Mouse (Mus musculus): ENCODE data around the gene Ptprr. TPM values are rescaled to one million over a fixed set of nuclear protein-coding genes. Genes with fewer than 3 reads are reported as not detected.

Ptprr gene
- total and polyA plus RNA-seq, 2 experiments: 0.09 TPM; not detected in 1

DNA sequence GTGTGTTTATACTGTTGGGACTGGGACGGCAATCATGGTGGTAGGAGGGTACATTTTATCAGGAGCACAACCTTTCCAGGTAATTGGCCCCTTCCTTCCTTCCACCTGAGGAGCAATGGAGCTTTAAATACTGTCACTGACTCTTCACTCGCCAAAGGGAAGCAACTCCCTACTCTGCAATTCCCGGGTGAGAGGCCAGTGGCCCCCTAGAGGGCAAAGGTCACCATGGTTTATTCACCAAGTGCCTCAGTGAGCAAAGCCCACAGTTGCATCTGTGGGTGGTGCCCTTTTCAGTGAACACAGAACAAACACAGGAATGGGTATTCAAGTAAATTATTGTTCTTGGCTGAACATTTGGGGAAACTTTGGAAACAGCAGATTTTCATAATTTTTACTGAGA lies 194.1 kb downstream of the Ptprr start:
- no peak overlapping the region for H3K27ac ChIP-seq (replicated peaks; ENCODE audit: insufficient read depth, low read depth, low read length)
- H3K36me3 ChIP-seq (ENCODE audit: control insufficient read depth, insufficient read depth, low read length): no peaks in the 10 kb centered on the region
- no peaks in the 10 kb centered on the region for H3K79me2 ChIP-seq (ENCODE audit: control insufficient read depth, insufficient read depth, low read length)
- no peak for DNase-seq (ENCODE audit: extremely low read depth, low read depth, low spot score)
- H3K9ac ChIP-seq (ENCODE audit: low read depth, low read length): no peak overlapping the region
- H3K4me1 ChIP-seq (ENCODE audit: control insufficient read depth, insufficient read depth, low read length): no peaks in the 10 kb centered on the region
- no peak for TF ChIP-seq CTCF (IDR thresholded peaks at IDR 0.05; ENCODE audit: low read depth, low read length)
- TF ChIP-seq POLR2A (IDR thresholded peaks at IDR 0.05; ENCODE audit: extremely low read depth, insufficient read depth, low read length): no peak
- WGBS: 5% methylated on average over 3 of the region's 3 CpGs
- no peak overlapping the region for H3K4me3 ChIP-seq (ENCODE audit: insufficient read depth, low read depth, low read length)
- no peaks in the 10 kb centered on the region for H3K27me3 ChIP-seq (ENCODE audit: control insufficient read depth, insufficient read depth, low read length)

GRCm38 (mm10) chr10:116220336-116221118 lies 202.5 kb downstream of the Ptprr start:
- Histone ChIP-seq H3K4me3 (ENCODE audit: insufficient read depth, low read depth, low read length) (no peak overlapping the region), H3K27ac (replicated peaks; ENCODE audit: insufficient read depth, low read depth, low read length) (peak overlapping the region; percentile 49), H3K27me3 (ENCODE audit: control insufficient read depth, insufficient read depth, low read length) (no peaks in the 10 kb centered on the region), H3K79me2 (ENCODE audit: control insufficient read depth, insufficient read depth, low read length) (no peaks in the 10 kb centered on the region), H3K4me1 (ENCODE audit: control insufficient read depth, insufficient read depth, low read length) (no peaks in the 10 kb centered on the region), H3K9ac (ENCODE audit: low read depth, low read length) (no peak overlapping the region), H3K36me3 (ENCODE audit: control insufficient read depth, insufficient read depth, low read length) (no peaks in the 10 kb centered on the region)
- peak; percentile 9 for DNase-seq (ENCODE audit: extremely low read depth, low read depth, low spot score)
- 72% methylated on average over 12 of the region's 12 CpGs for WGBS
- TF ChIP-seq CTCF (IDR thresholded peaks at IDR 0.05; ENCODE audit: low read depth, low read length) (no peak), POLR2A (IDR thresholded peaks at IDR 0.05; ENCODE audit: extremely low read depth, insufficient read depth, low read length) (no peak)

GRCm38 (mm10) chr10:116235299-116235698 lies 217.3 kb downstream of the Ptprr start:
- Histone ChIP-seq H3K36me3 (ENCODE audit: control insufficient read depth, insufficient read depth, low read length) (no peaks in the 10 kb centered on the region), H3K9ac (ENCODE audit: low read depth, low read length) (no peak overlapping the region), H3K4me1 (ENCODE audit: control insufficient read depth, insufficient read depth, low read length) (no peaks in the 10 kb centered on the region), H3K79me2 (ENCODE audit: control insufficient read depth, insufficient read depth, low read length) (no peaks in the 10 kb centered on the region), H3K4me3 (ENCODE audit: insufficient read depth, low read depth, low read length) (no peak overlapping the region), H3K27me3 (ENCODE audit: control insufficient read depth, insufficient read depth, low read length) (no peaks in the 10 kb centered on the region), H3K27ac (replicated peaks; ENCODE audit: insufficient read depth, low read depth, low read length) (no peak overlapping the region)
- no peak for DNase-seq (ENCODE audit: extremely low read depth, low read depth, low spot score)
- TF ChIP-seq CTCF (IDR thresholded peaks at IDR 0.05; ENCODE audit: low read depth, low read length): no peak
- no peak for TF ChIP-seq POLR2A (IDR thresholded peaks at IDR 0.05; ENCODE audit: extremely low read depth, insufficient read depth, low read length)
- WGBS: 52% methylated on average over 5 of the region's 5 CpGs

DNA sequence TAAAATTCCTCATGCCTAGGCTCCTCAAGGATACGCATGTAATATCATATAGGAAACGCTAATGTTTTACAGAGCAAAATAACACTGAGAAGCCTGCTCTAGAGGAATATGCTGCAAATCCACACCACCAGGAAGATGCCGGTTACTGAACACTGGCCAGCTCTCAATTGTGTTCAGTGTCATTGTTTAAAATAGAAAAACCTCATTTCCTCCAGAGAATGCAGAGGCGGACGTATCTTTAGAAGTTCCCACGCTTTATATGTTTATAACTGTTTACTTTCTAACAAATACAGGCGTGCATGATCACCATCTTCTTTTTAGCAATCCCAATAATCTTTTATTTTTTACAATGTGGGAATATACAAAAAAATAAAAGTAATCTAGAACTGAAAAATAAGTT lies 224.2 kb downstream of the Ptprr start:
- 54% methylated on average over 7 of the region's 7 CpGs for WGBS
- no peaks in the 10 kb centered on the region for H3K36me3 ChIP-seq (ENCODE audit: control insufficient read depth, insufficient read depth, low read length)
- TF ChIP-seq POLR2A (IDR thresholded peaks at IDR 0.05; ENCODE audit: extremely low read depth, insufficient read depth, low read length): no peak
- TF ChIP-seq CTCF (IDR thresholded peaks at IDR 0.05; ENCODE audit: low read depth, low read length): no peak
- H3K27ac ChIP-seq (replicated peaks; ENCODE audit: insufficient read depth, low read depth, low read length): no peak overlapping the region
- no peak for DNase-seq (ENCODE audit: extremely low read depth, low read depth, low spot score)
- H3K9ac ChIP-seq (ENCODE audit: low read depth, low read length): no peak overlapping the region
- H3K27me3 ChIP-seq (ENCODE audit: control insufficient read depth, insufficient read depth, low read length): no peaks in the 10 kb centered on the region
- H3K79me2 ChIP-seq (ENCODE audit: control insufficient read depth, insufficient read depth, low read length): no peaks in the 10 kb centered on the region
- H3K4me3 ChIP-seq (ENCODE audit: insufficient read depth, low read depth, low read length): no peak overlapping the region
- no peaks in the 10 kb centered on the region for H3K4me1 ChIP-seq (ENCODE audit: control insufficient read depth, insufficient read depth, low read length)

DNA sequence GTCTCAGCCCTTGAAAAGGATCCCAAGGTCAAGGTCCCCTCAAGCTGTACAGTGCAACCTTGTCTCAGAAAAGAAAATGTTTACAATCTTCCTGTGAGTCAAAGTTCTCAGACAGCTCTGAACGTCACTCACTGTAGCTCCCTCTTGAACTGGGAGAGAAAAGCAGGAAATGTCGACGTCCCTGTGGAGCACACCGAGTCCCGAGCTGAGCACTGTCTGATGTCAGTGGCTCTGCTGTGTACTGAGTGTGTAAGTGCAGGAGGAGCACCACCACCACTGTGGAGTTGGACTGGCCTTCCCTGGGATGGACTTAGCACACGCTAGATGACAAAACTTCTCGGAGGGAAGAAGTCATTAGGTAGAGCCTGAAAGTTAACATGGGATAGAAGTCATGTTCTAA lies 225.4 kb downstream of the Ptprr start:
- Histone ChIP-seq H3K4me1 (ENCODE audit: control insufficient read depth, insufficient read depth, low read length) (no peaks in the 10 kb centered on the region), H3K27me3 (ENCODE audit: control insufficient read depth, insufficient read depth, low read length) (no peaks in the 10 kb centered on the region), H3K4me3 (ENCODE audit: insufficient read depth, low read depth, low read length) (no peak overlapping the region), H3K27ac (replicated peaks; ENCODE audit: insufficient read depth, low read depth, low read length) (no peak overlapping the region), H3K9ac (ENCODE audit: low read depth, low read length) (no peak overlapping the region), H3K36me3 (ENCODE audit: control insufficient read depth, insufficient read depth, low read length) (no peaks in the 10 kb centered on the region), H3K79me2 (ENCODE audit: control insufficient read depth, insufficient read depth, low read length) (no peaks in the 10 kb centered on the region)
- 35% methylated on average over 7 of the region's 7 CpGs for WGBS
- no peak for DNase-seq (ENCODE audit: extremely low read depth, low read depth, low spot score)
- TF ChIP-seq POLR2A (IDR thresholded peaks at IDR 0.05; ENCODE audit: extremely low read depth, insufficient read depth, low read length) (no peak), CTCF (IDR thresholded peaks at IDR 0.05; ENCODE audit: low read depth, low read length) (no peak)

GRCm38 (mm10) chr10:116245632-116246031 lies 227.6 kb downstream of the Ptprr start:
- Histone ChIP-seq H3K36me3 (ENCODE audit: control insufficient read depth, insufficient read depth, low read length) (no peaks in the 10 kb centered on the region), H3K79me2 (ENCODE audit: control insufficient read depth, insufficient read depth, low read length) (no peaks in the 10 kb centered on the region), H3K4me3 (ENCODE audit: insufficient read depth, low read depth, low read length) (no peak overlapping the region), H3K27me3 (ENCODE audit: control insufficient read depth, insufficient read depth, low read length) (no peaks in the 10 kb centered on the region), H3K9ac (ENCODE audit: low read depth, low read length) (no peak overlapping the region), H3K27ac (replicated peaks; ENCODE audit: insufficient read depth, low read depth, low read length) (no peak overlapping the region), H3K4me1 (ENCODE audit: control insufficient read depth, insufficient read depth, low read length) (no peaks in the 10 kb centered on the region)
- WGBS: 65% methylated on average over 2 of the region's 2 CpGs
- no peak for DNase-seq (ENCODE audit: extremely low read depth, low read depth, low spot score)
- TF ChIP-seq POLR2A (IDR thresholded peaks at IDR 0.05; ENCODE audit: extremely low read depth, insufficient read depth, low read length): no peak
- TF ChIP-seq CTCF (IDR thresholded peaks at IDR 0.05; ENCODE audit: low read depth, low read length): no peak
